Mouse (Mus musculus) liver (tissue): ENCODE results near the gene Slc35f1.

Experiments
- DNase-seq: peaks from one replicate; pipeline ENCODE4 v3.0.0-alpha.2; 2020; ENCODE audit warnings: mixed read lengths

Slc35f1 gene

DNA sequence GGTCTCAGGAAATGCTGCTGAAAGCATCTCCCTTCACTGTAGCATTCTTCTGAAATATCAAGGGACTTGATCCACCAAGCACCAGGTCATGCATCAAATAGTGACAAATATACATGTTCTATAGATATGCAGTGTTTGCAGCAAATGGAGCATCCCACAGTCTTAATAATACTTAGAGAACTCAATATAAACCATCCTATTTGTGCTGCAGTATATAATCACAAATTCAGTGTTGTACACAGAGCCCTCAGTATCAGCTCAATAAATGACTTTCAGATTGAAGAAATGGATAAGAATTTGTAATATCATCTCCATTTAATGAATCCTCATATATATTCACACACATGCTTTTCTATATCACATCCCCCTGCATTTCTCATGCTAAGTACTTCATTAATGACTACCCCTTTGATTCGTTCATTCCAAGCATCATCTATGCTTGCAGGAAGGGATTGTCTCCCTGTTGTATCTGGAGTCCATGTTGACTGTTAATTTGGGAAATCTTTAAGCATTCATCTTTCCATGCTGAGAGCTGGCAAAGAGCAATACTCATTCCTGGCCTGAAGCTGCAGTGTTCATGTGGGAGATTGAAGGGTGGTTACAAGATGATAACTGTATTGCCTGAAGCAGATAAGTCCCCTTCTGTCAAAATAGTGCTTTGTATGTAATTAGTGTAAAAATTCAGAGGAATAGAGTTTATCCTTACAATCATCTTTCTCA, 249.9 kb downstream of the Slc35f1 start:
- DNase-seq, result no peak

DNA sequence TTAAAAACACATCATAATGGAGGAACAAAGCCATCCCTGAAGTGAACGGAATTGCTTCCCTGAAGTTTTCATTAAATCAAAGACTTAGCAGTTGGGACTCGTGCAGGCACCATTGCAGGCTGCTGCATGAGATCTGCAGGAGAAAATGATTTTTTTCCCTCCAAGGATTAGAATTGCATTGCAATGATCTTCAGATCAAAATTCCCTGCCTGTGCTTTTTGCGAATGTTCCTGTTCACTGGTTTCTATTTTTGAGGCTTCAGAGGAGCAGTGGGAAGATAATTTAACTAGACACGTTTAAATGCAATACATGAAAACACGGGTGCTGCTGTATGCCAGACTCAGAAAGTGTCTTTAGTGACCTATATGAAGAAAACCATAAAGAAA, 250.5 kb downstream of the Slc35f1 start:
- no peak for DNase-seq

DNA sequence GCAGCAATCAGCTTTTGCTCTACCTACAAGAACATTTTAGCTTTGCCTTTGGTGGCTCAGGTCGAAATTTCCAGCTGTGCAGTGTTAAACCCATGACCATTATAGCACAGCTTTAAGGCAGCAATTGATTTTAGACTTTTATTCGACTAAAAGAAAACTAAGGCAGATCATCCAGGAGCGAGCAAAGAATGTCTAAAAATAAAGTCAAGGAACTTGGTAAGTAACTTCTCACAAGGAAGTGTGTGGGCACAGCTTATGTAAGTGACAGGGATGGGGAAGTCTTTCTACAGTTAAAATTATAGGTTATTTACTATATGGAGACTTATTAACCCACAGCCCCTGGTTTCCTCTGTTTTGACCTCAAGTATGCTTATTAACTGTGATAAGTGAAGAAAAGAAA, 262.2 kb downstream of the Slc35f1 start:
- DNase-seq, result no peak

DNA sequence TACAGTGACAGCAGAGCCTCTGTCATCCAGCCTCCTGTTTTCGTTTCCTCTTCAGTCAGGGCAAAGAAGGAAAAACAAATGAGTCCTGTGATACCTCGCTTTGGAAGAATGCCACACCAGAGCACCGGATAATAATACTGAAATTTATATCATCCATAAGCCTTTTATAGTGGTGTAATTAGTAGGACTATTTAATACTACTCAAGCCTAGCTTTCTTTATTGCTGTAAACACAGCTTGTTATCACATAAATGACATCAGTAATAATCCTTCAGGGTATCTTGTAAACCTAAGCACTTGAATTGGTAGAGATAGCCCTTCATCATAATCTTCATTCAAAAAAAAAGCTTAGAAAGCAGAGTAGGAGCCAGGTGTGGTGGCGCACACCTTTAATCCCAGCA, 266.4 kb downstream of the Slc35f1 start:
- no peak for DNase-seq

- no peak for DNase-seq
These were observed 288.9 kb downstream of the Slc35f1 start for GRCm38 (mm10) chr10:52979251-52979650.

GRCm38 (mm10) chr10:52982836-52983235, 292.5 kb downstream of the Slc35f1 start:
- no peak for DNase-seq

DNA sequence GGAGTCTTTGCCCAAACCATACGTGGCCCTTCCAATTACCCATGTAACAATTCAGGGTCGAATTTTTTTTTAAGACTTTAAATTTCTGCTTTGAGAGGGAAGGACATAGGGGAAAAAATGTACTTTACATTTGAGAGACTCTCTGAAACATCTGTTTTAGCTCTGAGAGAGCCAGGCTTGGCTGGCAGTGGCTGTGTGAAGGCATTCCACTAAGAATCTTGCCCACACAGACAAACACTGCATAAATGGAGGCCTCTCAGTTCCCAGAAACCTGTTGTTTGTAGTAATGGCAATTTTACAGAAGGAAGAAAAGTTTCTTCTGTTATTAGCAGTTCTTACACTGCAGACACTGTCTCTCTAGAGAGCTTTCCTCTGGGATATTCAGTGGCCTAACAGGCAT, 301.9 kb downstream of the Slc35f1 start:
- no peak for DNase-seq

DNA sequence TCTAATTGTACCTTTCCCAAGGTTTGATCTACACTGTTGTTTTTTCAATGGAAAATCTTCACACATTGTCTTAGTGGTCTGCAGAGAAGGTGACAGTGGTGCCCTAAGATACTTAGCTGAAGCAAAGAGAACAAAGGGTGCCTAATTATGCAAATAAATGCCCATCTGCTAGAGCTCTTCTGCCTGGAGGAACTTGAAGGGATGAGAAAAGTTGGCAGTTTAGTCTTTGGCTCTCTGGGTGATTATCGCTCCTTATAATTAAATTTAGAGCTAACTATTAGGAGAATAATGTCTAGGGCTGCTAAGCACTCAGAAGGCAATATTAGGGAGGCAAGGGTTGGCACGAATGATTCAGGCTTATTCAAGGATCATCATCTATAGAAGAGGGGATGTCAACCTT, 306.6 kb downstream of the Slc35f1 start:
- DNase-seq, result no peak

- DNase-seq, result no peak
These were observed 310.8 kb downstream of the Slc35f1 start for GRCm38 (mm10) chr10:53001136-53001535.

- no peak for DNase-seq
These were observed 316.2 kb downstream of the Slc35f1 start for GRCm38 (mm10) chr10:53006229-53007190.

- DNase-seq, result no peak
These were observed 323.5 kb downstream of the Slc35f1 start for GRCm38 (mm10) chr10:53013878-53014277.

GRCm38 (mm10) chr10:53028454-53028853, 338.1 kb downstream of the Slc35f1 start:
- no peak for DNase-seq

DNA sequence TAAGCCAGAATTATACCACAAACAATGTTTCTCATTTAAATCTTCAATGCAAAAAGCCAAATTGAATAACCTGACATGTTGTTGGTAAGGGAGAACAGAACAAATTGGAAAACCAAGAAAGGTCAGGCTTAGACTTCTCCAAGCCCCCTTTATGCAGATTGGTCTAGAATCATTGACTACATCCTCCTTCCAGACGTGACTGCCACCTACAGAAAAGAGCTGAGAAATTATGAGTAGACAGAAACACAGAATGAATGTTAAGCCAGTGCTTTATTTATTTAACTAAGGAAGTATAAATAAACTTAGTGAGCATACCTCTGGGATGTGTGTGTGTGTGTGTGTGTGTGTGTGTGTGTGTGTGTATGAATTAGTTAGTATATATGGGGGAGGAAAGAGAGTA, 344.9 kb downstream of the Slc35f1 start:
- DNase-seq, result no peak

DNA sequence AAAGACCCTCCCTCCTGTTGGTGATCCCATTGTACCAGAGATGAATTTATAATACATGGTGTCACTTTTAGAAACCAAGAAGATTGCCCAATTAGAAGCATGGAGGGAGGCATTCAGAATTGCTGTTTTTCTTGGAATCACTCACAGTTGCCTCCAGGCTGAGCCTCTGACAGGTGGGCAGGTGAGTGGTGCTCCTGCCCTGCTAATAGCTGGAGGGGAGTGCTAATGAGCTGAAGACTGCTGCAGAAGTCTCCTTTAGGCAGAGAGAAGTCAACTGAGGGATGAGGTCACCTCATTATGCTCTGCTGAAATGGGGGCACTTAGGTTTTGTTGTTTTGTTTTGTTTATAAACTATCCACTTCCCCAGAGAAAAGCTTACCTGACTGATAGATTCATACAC, 355.6 kb downstream of the Slc35f1 start:
- no peak for DNase-seq

DNA sequence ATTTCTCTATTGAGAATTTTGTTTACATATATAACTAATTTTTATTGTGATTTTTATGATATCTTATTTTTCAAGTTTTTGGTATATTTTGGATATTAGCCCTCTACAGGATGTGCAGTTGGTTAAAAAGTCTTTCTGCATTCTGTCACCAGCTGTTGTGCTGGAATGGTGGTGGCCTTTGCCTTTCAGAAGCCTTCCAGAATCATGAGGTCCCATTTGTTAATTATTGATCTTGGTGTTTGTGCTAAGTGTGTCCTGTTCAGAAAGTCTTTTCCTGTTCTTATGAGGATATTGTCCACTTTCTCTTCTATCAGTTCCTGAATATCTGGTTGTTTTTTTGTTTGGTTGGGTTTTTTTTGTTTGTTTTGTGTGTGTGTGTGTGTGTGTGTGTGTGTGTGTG, 362.2 kb downstream of the Slc35f1 start:
- DNase-seq, result no peak

DNA sequence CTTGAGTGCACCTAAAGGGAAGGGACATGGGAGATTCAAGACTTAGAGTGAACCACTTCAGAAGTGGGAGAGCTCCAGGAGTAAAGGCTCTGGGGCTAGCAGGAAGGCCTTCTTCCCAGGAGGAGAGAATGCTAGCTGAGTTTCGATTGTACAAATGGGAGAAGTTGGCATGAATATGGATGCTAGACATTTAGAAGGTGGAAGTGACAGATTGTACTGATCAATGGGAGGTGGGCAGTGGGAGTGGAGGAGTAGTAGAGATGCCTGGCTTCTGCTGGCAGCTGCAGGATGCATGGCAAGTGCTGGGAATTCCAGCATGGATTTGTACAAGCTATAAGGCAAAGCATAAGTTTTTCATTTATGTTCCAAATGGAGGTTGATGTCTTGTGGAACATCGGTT, 370.4 kb downstream of the Slc35f1 start:
- no peak for DNase-seq

DNA sequence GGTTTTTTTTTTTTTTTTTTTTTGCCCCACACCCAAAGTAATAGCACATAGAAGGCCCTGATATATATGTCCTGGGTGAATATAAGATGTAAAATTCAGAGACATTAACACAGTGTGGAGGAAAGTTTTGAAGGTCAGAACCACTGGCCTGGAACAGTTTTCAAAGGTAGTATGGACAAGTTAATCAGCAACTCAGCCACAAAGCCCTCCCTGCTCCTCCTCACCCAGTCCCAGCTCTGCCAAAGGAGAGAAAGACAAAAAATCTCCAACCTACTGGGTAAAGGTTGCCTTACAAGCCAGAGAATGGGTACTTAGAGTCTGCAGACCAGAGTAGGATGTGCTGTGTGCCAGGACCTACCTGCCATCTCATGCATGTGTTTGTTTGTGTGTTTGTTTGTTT, 372.4 kb downstream of the Slc35f1 start:
- no peak for DNase-seq

GRCm38 (mm10) chr10:53087811-53088210, 397.5 kb downstream of the Slc35f1 start:
- DNase-seq, result no peak

DNA sequence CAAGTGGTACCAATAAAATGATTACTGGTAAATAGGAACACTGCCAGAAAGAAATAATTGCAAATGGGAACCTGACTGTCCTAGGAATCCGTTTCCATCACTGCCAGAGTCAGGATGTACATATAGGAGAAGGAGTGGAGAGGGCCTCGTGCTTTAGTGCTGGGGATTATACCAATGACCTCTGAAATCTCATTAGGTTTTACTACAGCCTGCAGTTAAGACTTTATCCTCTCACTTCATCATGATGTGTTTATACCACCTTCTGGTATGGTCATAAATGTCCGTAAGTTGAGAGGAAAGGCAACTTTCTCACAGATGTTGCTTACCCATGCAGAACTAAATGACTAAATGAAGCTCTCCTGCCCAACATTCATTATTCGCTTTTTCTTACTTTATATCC, 401.2 kb downstream of the Slc35f1 start:
- no peak for DNase-seq

DNA sequence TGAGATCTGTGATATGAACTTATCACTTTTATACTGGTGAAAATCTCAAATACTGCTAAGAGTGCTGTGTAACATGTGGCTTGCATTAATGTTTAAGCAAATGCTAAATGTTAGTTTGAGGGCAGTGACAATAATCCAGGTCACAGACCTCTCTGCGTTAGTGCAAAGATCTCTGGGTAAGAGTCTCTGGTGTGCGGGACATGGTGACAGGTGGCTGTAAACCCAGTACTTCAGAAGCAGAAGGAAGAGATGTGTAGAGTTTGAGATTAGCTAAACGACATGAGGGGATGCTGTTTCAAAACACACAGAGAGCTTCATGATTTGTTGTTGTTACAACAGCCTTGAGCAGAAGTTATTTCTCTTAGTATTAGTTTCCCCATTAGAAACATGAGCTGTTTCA, 406.1 kb downstream of the Slc35f1 start:
- no peak for DNase-seq

GRCm38 (mm10) chr10:53100881-53101280, 410.5 kb downstream of the Slc35f1 start:
- no peak for DNase-seq

GRCm38 (mm10) chr10:53101412-53101811, 411.1 kb downstream of the Slc35f1 start:
- DNase-seq, result no peak

GRCm38 (mm10) chr10:53102423-53102822, 412.1 kb downstream of the Slc35f1 start:
- DNase-seq, result no peak

DNA sequence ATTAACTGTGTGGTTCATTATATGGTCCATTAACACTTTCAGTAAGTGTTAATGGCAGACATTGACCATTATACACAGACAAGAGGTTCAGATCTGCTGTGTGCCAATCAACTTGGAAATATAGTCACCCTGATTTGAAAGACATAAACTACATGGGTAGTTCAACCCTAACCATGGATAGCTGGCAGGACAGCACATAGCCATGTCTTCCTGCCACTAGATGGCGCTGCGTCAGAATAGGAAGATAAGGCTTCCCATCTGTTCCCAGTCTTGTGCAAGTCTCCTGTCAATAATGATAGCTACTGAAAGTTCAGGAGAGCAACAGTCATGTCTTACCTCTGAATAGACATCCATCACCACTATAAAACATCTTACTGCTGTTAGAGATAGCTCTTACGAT, 424.7 kb downstream of the Slc35f1 start:
- peak; percentile 65 for DNase-seq
